Mouse (Mus musculus): ENCODE measurements at regions not wholly inside any gene's neighbourhood (a gene's known extent, or its start where the extent isn't known, plus 50 kb on each side); places are given as distances from the start of the nearest gene placed in this dataset.
"Not testable (repeated sequence)": the region's sequence is repeated elsewhere in the genome, so short reads cannot be mapped to it uniquely, and the experiment has no call there.

DNA sequence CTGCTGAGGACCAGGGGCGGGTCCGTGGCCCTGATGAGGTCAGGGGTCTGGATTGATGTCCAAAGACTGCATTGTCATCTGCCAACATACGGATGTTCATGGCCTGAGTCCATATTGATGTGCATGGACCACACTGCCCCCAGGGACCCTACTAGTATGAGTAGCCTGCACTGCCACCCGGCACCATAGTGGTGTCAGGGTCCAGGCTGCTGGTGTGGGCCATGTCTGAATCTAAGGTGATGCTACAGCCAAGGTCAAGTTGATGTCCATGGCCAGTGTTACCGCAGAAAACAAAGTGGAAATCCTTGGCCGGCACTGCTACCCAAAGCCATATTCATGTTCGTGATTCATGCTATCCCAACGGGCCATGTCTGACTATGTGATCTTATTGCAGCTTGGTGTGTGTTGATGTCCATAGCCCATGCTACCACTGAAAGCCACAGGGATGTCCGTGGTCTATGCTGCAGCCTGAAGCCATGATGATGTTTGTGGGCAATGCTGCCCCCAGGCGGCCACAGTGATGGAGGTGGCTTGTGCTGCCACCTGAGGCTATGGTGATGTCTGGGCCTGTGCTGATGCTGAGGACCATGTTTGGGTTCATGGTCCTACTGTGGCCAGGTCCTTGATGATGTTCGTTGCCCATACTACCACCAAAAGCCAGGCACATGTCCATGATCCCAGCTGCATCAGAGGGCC is 130.5 kb downstream of the Iqub start:
- no peak for DNase-seq
- intact Hi-C loops (cut with DNase I) = no loop called here

DNA sequence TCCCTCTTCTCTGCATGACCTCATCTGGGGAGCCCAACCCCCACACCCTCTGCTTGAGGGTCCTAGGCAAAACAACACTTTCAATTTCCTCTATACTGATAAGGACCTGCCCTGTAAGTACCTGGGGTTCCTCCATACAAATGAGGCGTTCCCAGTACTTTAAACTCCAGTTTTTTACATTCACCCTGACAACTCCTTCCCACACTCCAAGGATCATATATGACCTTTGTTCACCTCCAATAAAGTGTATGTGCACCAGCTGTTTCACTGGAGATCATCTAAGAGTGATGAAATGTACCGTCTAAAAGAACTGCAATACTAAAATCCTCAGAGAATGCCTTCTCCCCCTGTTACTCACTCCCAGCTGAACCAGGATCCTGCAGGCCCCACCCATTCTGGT is 135.0 kb downstream of the Iqub start:
- no peak for DNase-seq
- intact Hi-C loops (cut with DNase I) = no loop called here

DNA sequence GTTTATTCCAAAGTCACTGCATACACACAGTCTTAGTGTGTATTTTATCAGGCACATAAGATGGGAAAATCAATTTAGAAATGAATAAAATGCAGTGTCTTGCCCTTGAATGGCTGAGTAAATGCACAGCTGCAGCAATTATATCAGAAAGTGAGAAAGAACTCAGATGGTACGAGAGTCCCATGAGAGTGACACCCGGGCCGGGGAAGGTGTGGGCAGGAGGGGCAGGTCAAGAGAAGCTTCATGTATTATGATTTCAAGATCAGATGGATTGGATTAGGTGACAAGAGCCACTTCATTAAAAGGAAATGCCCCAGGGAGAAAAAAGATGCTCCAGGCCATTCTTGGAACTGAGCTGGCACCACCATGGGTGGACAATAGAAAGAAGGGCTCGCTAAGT is 138.1 kb downstream of the Iqub start:
- intact Hi-C loops (cut with DNase I) = no loop called here
- no peak for DNase-seq

DNA sequence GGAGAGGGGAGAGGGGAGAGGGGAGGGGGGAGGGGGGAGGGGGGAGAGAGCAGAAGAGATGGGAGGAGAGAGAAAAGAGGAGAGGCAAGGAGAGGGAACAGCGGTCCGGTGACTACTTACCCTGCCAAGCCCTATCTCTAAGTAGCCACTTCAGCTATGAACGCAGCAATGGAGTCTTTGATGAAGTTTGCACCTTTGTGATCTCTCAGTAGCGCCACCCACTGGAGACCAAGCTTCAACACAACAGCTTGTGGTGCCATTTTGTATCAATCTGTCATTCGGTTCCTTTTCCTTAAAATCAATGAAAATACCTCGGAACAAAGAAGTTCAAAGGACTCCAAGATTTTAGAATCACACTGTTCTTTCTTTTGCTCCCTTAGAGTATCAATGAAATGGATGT is 141.7 kb downstream of the Iqub start:
- intact Hi-C loops (cut with DNase I) = no loop called here

DNA sequence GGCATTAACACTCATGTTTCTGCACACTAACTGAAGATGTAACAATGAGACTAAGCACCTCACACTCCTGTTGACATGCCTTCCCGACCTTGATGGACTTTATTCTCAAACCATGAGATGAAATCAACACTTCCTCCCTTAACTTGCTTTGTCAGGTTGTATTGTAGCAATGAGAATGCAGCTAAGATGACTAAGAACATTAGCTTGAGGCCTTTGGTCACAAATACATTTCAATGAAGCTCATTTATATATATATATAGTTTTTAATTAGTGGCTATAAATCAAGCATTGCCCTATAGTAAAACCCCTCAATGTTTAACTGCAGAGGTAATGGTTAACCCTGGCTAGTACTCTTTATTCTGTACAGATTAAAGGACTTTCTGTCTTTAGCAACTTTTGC is 143.2 kb downstream of the Iqub start:
- intact Hi-C loops (cut with DNase I) = no loop called here
- no peak for DNase-seq

More for the DNA sequence above, 141.7 kb downstream of the Iqub start:
- DNase-seq = no peak

DNA sequence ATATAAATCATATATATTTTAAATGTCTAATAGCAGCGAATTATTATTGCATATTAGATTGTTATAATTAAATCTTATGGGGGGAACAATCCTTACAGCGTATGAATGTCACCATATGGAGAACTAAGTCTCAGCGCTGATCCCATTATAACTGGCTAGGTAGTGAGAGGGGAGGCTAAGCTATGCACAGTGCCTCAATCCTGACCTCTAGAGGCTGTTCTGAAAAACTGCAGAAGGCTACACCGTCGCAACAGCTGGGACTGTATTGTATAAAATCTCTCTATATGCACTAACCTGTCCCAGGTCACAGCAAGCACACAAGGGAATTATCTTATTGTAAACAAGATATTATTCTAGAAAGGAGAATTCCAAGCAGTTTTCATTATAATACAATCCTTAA is 164.0 kb downstream of the Iqub start:
- DNase-seq = peak; percentile 29 to 47
- intact Hi-C loops (cut with DNase I) = no loop called here

DNA sequence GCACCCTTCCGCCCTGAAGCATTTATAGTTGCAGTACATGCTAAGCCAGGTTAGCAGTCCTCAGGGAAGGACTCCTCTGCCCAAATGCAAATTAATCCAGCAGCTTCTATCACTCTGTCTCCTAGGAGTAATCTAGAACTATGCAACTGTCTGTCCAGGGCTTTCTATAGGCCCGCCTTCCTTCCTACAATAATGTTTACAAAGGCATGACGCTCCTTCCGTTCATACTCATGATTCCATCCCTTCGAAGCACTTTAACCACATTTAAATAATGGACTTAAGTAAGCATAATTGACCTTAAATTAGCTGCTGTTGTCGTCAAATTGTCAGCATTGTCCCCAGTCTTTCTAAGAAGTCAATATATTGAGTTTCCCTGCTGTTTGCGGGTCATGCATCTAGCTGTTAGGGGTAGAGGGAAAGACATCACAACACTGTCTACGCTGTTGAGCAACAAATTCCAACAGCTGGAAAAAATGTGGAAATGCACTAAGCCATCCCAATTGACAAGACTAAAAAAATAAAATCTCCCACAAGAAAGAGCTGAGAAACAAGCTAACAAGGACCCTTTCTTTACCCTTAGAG is 166.3 kb downstream of the Iqub start:
- intact Hi-C loops (cut with DNase I) = loop anchor here (5.0 to 10.0 kb wide), 2 partner anchors 586 to 864 kb away; no protein-coding TSS in a partner anchor
- no peak for DNase-seq

DNA sequence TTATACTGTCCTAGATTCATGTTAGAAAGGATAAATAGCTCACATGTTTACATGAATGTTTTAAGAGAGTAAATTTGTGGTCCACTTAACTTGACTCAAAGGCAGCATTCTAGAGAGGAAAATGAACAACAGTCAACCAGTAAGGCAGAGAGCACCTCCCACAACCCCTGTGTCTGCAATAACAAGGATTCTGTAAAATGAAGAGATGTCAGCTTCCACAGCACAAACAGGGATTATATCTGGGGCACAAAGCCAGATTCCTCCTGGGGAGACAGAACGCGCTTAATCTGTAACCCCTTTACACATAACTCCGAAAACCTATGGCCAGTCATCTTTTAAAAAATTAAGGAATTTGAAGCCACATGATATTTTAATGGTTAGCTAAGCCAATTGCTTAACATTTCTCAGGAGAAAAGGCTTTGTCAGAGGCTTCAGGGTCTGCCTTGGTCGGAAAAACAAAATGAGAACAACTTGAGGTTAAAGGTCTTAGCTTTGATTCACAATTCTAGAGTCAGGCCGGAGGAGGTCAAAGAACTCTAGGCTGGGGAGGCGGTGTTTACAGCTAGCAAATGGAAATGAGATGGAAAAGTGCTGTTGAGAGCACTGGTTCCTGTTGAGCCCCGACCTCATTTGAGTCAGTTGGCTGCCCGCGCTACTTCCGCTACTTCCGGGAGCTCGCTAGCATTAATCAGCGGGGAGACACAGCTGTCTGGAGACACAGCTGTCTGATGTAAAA is 167.0 kb downstream of the Iqub start:
- intact Hi-C loops (cut with DNase I) = loop anchor here (5.0 to 10.0 kb wide), 2 partner anchors 586 to 863 kb away; no protein-coding TSS in a partner anchor
- peak; percentile 32 to 37 for DNase-seq

DNA sequence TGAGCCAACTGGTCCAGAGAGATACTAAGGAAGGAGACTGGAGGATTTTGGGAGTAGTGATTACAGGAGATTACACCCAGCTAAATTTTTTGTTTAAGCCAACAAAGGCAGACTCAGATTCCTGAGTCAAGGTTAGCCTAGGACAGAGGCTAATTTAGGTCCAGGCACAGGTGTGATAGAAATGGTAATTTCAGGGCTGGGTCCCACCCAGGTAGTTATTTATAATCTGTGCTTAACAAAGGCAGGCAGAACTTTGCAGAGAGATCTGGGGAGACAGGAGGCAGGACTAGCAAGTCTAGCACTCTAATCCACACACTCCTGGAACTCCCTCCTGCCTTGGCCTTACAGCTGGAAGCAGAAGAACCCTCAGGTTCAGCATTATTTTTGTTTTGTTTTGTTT is 172.4 kb downstream of the Iqub start:
- intact Hi-C loops (cut with DNase I) = loop anchor here (10.0 kb wide), 1 partner anchor 858 kb away; no protein-coding TSS in a partner anchor
- no peak for DNase-seq

DNA sequence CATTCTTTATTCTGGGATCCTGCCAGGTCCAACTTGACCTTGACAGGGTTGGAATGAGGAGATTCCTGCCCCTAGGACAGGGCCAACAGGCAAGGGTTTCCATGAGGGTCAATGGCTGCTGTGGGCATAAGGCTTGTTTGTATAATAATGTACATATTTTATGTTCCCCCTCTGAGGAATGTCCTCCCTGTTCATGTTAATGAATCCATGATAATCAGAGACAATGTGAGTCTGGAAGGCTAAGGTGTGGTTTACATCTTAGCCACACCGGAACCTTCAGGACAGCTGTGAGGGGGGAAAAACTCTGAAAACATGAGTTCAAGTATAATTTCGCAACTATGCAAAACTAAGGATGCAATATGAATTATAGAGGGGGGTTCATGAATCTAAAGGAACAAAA is 172.8 kb downstream of the Iqub start:
- intact Hi-C loops (cut with DNase I) = loop anchor here (10.0 kb wide), 1 partner anchor 857 kb away; no protein-coding TSS in a partner anchor
- no peak for DNase-seq

DNA sequence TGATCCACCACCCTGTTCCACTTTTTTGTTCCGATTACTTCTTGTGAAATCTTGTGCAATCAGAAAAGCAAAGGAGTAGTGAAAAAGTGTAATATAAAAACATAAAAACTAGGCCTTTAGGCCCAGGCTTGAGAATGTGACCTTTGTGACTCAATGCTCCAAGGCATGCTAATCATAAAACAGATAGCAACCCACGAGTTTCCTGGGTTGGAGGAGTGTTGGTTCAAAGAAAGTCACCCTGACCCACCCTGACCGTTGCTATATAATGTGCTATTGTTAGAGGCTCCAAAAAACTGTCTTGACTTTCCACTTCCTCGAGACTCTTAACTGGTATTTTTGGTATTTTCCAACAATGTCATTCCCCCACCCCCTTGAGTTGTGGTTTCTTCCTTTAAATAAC is 172.2 kb upstream of the Slc13a1 start:
- not testable (repeated sequence) for DNase-seq
- intact Hi-C loops (cut with DNase I) = loop anchor here (10.0 kb wide), 1 partner anchor 855 kb away; no protein-coding TSS in a partner anchor

DNA sequence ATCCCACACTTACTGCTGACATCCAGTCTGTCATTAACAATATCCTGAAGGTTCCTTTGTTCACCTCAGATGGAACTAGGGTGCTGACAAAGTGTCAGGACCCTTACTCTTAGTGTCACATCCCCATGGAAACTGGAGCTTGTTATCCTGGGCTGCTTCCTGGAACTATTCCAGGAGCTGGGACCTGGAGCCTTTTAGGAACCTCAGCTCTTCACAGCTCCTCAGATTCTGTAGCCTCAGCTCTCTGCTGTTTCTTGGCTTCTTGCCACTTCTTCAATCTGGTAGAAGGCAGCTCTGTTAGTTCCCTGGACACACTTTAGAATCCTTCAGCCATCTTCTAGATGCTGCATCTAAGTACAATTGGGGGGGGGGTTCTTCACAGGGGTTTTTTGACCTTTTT is 157.3 kb upstream of the Slc13a1 start:
- intact Hi-C loops (cut with DNase I) = no loop called here
- DNase-seq = no peak

DNA sequence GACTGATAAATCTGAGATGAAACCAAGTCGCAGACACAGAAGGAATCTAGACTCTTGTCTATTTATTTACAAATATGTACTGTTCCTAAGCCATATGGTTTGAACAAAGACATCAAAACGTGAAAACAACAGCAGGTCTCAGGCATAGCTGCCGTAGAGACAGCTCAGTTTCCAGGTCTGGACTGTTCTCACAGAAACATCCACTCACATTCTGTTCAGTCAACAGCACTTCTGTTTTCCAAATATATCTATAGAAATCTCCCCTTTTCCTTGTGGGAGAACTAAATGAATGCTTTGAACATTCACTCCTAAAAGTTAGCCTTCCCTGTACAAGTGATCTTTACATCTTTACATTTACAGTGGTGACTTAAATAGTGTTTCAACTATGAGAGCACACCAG is 156.8 kb upstream of the Slc13a1 start:
- DNase-seq = no peak

DNA sequence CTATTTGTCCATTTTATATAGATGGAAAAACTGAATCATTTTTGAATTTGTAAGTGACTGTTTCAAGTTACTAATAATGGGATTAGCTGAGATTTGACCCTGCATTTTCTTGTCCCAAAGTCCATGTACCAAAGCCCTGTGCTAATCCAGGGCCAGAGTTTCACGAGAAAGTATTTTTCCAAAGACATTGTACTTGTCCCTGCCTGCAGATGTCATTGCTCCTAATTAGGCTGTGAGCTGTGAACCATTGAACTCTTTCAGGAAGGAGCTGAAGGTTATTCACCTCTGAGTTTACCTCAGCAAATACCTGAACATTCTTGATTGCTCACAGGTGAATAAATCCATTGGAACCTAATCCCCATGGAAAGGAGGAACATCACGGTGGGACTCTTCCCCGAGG is 154.5 kb upstream of the Slc13a1 start:
- no peak for DNase-seq
- intact Hi-C loops (cut with DNase I) = no loop called here

More for the DNA sequence above, 156.8 kb upstream of the Slc13a1 start:
- intact Hi-C loops (cut with DNase I) = no loop called here

DNA sequence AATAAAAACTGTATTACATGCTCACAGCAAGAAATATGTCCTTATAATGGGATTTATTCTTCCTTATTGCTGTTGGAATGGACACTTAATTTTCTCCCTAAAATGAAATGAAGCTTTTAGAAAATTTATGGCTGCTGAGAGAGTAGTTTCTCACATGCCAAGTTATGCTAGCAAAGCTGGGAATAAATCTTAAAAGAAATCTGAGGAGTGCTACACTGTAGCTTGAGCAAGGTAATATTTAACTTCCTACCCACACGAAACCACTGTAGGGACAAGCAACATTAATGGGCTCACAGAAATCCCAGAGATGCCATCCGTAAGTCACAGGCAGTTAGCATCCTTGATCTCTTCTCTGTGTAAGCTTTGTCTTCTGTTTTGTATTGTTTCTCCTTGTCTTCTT is 151.0 kb upstream of the Slc13a1 start:
- intact Hi-C loops (cut with DNase I) = no loop called here
- no peak for DNase-seq

DNA sequence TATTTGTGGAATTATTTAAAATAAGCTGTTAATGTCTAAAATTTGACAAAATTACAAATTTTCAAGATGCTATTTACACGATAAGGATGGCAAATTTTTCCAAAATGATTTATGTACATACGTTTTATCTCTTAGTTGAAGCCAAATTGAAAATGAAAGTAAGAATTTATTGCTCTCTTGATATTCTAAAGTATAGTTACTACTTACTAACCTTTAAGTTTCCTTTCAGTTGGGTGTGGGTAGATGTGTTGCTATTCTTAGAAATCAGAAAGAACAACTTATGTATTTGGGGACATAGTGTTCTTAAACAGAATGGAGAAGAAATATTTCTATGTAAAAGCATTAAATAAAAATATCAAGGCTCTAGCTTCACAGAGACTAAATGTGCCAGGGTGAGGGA is 142.8 kb upstream of the Slc13a1 start:
- intact Hi-C loops (cut with DNase I) = no loop called here
- DNase-seq = no peak

DNA sequence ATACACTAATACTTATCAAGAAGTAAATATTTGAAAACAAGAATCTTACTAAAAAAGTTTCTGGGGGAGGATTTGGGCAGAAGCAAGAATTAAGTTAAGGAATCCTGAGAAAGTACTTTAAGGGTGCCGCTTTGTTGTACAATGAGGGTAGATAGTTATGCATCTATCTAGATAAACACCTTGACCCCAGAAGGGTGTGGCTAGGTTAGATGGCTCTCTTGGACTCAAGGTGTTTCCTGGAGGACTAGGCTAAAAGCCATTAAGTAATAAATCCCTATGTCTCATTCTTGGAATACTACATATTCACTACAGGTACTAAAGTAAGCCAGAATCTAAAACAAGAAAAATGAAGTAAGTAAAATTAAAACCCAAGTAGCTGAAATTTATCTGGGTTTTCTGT is 141.9 kb upstream of the Slc13a1 start:
- intact Hi-C loops (cut with DNase I) = no loop called here
- DNase-seq = no peak

DNA sequence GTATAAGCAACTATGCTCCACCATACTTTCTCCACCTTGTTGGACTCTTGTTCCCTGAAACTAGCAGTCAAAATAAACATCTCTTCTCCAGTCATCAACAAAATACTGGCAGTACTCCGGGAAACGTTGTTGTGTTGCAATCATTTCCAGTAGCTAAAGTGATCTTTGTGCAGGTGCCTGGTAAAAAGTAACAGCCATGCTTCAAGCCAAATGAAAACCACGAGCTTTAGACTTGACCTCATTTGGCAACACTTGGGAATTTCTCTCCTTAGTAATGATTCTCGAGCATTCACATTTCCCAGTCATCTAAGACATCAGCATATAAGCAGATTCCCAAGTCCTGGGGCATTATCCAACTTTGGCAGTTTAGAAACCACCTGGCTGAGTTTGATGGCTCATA is 133.8 kb upstream of the Slc13a1 start:
- no peak for DNase-seq
- intact Hi-C loops (cut with DNase I) = no loop called here

DNA sequence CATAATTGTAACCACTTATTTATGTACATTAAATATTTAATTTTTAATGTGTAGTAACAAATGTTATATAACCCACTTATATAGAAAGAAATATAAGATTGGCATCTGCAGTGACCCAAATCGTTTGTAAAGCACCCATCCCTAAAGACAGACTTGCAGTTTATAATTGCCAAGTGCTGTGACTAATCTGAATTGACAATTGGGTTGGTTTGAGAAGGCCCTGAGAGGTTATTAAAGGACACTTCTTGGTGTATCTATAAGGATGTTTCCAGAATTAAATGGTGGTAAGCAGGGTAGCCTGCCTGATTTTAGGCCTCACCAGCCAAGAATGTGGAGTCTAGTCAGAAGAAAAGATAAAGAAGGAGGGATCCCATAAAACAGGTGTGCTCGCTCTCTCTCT is 133.3 kb upstream of the Slc13a1 start:
- intact Hi-C loops (cut with DNase I) = no loop called here
- DNase-seq = no peak

DNA sequence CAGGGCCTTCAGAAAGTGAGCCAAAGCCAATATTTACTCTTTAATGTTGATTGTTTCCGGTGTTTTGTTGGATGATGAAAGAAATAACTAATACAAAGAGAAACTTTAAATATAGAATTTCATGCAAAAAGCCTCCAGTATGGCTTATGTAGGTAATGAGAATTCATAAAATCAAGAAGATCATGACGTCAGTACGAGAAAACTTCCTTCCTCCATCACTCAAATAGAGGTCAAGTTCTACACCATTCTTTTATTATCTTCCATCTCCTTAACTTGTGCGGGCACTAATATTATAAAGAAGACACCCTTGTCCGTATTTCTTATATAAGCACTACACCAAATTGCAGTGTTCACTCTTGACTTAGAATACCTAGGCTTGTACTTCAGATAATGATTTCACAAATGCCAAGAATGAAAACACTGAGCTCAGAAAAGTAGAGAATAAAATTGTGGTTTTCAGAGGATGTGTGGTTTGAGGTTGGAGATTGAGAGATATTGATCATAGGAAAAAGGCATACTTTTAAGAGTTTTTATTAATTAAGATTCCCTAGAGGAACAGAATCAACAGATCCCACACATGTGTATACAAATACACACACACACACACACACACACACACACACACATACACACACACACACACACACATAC is 130.8 kb upstream of the Slc13a1 start:
- no peak for DNase-seq
- intact Hi-C loops (cut with DNase I) = no loop called here

DNA sequence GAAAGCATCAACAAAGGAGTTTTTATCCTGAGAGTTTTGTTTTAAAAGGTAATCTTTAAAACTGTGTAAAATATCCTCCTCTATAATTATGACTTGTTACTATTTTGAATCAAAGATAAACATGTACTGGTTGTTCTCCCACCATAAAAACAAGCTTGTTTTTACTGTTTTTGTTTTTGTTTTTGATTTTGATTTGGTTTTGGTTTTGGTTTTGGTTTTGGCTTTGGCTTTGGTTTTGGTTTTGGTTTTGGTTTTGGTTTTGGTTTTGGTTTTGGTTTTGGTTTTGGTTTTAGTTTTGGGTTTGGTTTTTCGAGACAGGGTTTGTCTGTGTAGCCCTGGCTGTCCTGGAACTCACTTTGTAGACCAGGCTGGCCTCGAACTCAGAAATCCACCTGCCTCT is 120.9 kb upstream of the Slc13a1 start:
- DNase-seq; intact Hi-C loops (cut with DNase I): not testable (repeated sequence)
